14 mouse cellular contexts compared by ENCODE assay signal in the genomic region with DNA sequence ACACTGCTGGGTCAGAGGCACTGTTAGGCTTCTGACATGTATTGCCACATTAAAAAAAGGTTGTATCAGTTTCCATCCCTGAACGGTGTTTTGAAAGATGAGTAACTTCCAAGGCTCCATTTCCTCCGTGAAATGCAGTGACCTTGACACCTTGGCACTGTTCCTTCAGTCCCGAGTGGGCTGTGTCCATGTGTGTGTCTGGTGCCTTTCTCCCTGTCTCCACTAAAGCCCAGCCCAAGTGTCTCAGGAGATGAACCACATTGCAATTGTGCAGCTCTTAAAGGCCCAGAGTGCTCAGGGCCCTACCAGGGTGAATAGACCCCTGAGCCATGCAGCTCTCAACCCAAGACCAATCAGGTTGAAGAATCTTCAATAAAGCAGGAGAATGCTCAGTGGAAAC.
"Had no signal": no experiment of that assay in that cellular context is flagged by ENCODE, and none has a peak within 500 bp of the region (broad histone marks: within the 10 kb centered on the region; RNA-seq: fewer than 3 reads in every experiment).

No protein-coding gene starts in this region.

- H3K9me3 ChIP-seq: limb, embryonic 12.5 days; limb, embryonic 15.5 days had no signal

- DNase-seq: kidney, adult 11 months; kidney, adult 8-10 months; kidney, postnatal 14 days; kidney, postnatal 4 days; left cerebral cortex, postnatal 4 days; liver, postnatal 0 days; midbrain, embryonic 14.5 days; thymus, adult 18-20 months; thymus, postnatal 36 days had no signal

- H3K27ac ChIP-seq: limb, embryonic 12.5 days; limb, embryonic 15.5 days; liver, embryonic 14.5 days had no signal

- H3K9ac ChIP-seq: limb, embryonic 12.5 days; limb, embryonic 15.5 days; liver, embryonic 14.5 days; liver, postnatal 0 days had no signal

- H3K4me3 ChIP-seq: limb, embryonic 12.5 days; limb, embryonic 15.5 days had no signal

- H3K4me1 ChIP-seq: limb, embryonic 15.5 days had no signal

- H3K36me3 ChIP-seq: limb, embryonic 12.5 days; limb, embryonic 15.5 days had no signal

- H3K4me2 ChIP-seq: limb, embryonic 12.5 days; limb, embryonic 15.5 days; liver, embryonic 11.5 days; midbrain, embryonic 11.5 days had no signal

- ATAC-seq: liver, postnatal 0 days had no signal

- H3K27me3 ChIP-seq: limb, embryonic 12.5 days; limb, embryonic 15.5 days had no signal
